Mouse (Mus musculus): ENCODE measurements around the gene Adgrl4. TPM values are rescaled to one million over a fixed set of nuclear protein-coding genes. Genes with fewer than 3 reads are reported as not detected.

The Adgrl4 gene
- polyA plus RNA-seq, 1 experiment = not detected

DNA sequence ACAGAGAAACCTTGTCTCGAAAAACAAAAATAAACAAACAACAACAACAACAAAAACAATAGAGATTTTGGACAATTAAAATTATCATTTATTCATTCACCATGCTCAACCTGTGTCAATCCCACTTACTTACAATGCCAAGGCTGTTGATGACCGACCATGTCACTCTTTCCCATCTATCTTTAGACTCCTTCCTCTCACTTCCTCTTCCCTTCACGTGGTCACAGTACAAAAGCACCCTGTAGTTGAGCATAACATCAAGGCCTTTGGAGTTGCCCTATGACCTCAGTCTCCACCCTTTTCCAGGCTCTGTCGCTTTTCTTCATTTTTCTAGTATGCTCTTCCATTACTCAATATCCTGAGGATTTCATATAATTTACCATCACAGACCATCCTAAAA, 120.7 kb downstream of the Adgrl4 start:
- H3K4me3 ChIP-seq (ENCODE audit: insufficient read depth, low read length) = no peak overlapping the region
- TF ChIP-seq CTCF (IDR thresholded peaks at IDR 0.05; ENCODE audit: low read depth, low read length) (no peak), POLR2A (IDR thresholded peaks at IDR 0.05; ENCODE audit: borderline replicate concordance, low read depth, low read length) (no peak)
- H3K4me1 ChIP-seq (ENCODE audit: control insufficient read depth, insufficient read depth, low read length) = no peaks in the 10 kb centered on the region
- H3K27ac ChIP-seq (ENCODE audit: insufficient read depth, low read depth, low read length) = no peak overlapping the region

DNA sequence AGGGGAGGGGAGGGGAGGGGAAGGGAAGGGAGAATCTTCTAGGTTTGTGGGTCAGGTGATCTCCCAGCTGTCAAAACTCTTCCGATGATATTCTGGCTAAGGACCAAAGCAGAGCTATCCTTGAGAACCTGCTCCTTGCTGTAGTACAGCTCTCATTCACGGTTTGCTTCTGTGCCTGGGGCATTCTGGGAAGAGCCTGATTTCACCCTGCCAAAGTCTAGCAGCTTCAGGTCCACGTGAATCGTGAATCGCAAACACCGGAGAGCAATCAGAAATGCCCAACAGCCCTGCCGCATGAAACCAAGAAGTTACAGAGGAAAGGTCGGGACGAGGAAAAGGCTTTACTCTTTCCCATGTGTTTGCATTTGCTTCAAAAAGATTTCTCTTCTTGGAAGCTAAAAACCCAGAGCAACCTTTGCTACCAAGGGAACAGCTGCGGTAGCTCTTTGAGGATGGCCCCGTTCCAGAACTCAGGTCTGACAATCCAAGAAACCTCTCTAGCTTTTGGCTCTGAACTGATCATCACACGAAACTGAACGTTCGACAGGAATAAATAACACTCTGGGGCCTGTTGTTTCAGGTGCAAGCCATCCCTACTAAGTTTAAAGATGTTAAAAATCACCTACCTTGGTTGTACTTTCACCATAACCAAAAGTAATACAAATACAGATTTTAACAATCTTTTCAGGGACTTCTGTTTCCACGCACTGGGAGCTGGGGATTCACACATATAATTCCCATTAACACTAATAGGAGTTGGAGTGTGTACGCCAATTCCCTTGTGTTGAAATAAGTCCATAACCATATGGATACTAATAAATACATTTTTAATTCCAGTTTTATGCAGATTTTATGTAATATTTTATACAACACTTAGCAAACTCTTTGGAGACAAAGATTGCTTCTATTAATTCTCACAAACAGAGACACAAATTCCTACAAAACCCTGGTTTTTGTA, 128.3 kb downstream of the Adgrl4 start:
- Histone ChIP-seq H3K4me3 (ENCODE audit: insufficient read depth, low read length) (no peak overlapping the region), H3K4me1 (ENCODE audit: control insufficient read depth, insufficient read depth, low read length) (no peaks in the 10 kb centered on the region), H3K27ac (ENCODE audit: insufficient read depth, low read depth, low read length) (no peak overlapping the region)
- TF ChIP-seq CTCF (IDR thresholded peaks at IDR 0.05; ENCODE audit: low read depth, low read length) (no peak), POLR2A (IDR thresholded peaks at IDR 0.05; ENCODE audit: borderline replicate concordance, low read depth, low read length) (no peak)

DNA sequence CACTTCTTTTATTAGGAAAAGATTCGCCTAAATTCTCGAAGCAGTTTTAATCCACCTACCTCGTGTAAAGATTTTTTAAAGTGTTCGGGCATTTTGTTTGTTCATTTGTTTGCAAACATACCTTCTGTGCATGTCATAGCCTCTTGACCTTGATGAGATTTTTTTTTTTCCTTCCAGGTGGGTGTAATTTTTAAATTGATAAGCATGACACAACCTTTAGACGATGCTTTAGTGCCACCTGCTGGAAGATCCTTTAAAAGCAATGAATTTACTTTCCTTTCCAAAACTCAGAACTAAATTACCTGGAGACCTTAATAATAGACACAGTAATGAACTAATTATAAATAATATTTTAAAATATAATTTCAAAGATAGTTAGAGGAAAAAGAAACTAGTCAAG, 128.9 kb downstream of the Adgrl4 start:
- H3K4me3 ChIP-seq (ENCODE audit: insufficient read depth, low read length) = no peak overlapping the region
- H3K27ac ChIP-seq (ENCODE audit: insufficient read depth, low read depth, low read length) = no peak overlapping the region
- TF ChIP-seq CTCF (IDR thresholded peaks at IDR 0.05; ENCODE audit: low read depth, low read length) = no peak
- no peak for TF ChIP-seq POLR2A (IDR thresholded peaks at IDR 0.05; ENCODE audit: borderline replicate concordance, low read depth, low read length)
- no peaks in the 10 kb centered on the region for H3K4me1 ChIP-seq (ENCODE audit: control insufficient read depth, insufficient read depth, low read length)

DNA sequence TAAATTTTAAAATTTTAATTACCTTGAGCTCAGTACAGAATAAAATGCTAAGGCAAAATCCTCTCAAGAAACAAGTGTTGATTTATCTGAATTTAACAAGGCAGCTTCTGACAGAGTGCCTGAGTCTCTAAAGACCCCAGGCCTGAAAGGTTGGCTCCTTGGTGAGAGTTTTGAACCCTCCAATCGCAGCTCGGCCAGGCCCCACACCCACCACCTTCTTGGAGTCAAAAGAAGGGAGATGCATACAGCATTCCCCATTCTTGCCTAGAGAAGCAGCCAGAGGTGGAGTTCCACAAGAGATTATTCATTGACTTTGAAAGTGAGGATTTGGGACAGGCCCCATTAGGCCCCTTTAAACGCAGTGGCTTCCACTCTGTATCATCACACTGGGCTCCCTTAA, 129.9 kb downstream of the Adgrl4 start:
- Histone ChIP-seq H3K4me1 (ENCODE audit: control insufficient read depth, insufficient read depth, low read length) (no peaks in the 10 kb centered on the region), H3K27ac (ENCODE audit: insufficient read depth, low read depth, low read length) (no peak overlapping the region), H3K4me3 (ENCODE audit: insufficient read depth, low read length) (no peak overlapping the region)
- TF ChIP-seq CTCF (IDR thresholded peaks at IDR 0.05; ENCODE audit: low read depth, low read length) (no peak), POLR2A (IDR thresholded peaks at IDR 0.05; ENCODE audit: borderline replicate concordance, low read depth, low read length) (no peak)

DNA sequence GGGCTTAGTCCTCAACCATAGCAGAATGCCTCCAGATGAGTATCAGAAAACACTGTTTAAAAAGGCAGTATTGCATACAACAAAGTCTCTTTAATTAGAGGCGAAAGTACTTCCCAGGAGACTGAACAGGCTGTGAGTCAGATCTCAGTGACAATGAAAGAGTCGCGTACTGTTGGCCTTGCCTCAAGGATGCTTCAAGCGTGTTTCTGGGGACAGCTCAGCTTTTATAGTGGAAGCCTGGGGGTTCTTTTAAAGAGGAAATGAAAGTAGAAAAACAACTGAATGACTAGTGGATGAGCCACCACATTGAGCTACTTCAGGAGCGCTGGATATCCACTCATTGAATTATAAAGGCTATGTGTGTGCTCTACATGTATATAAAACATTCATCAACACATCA, 134.4 kb downstream of the Adgrl4 start:
- no peak overlapping the region for H3K27ac ChIP-seq (ENCODE audit: insufficient read depth, low read depth, low read length)
- no peak for TF ChIP-seq POLR2A (IDR thresholded peaks at IDR 0.05; ENCODE audit: borderline replicate concordance, low read depth, low read length)
- no peak for TF ChIP-seq CTCF (IDR thresholded peaks at IDR 0.05; ENCODE audit: low read depth, low read length)
- no peak overlapping the region for H3K4me3 ChIP-seq (ENCODE audit: insufficient read depth, low read length)
- H3K4me1 ChIP-seq (ENCODE audit: control insufficient read depth, insufficient read depth, low read length) = no peaks in the 10 kb centered on the region

DNA sequence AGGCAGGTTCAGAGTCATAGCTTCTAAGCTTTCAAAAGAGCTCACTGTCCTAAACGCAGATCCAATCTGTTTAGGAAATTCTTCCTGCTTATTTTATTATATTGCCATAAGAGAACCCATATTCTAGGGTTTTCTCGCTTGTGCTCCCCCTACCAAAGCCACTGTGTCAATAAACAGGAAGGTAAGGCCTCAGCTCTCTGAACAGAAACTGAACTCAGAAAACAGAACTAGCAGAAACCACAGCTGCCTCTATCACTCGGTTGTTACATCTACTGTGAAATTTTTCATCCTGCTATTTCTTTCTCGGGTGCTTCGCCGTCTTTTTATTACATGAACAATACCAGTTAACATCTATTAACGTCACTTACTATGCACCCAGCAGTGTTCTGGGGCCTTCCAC, 137.6 kb downstream of the Adgrl4 start:
- Histone ChIP-seq H3K4me1 (ENCODE audit: control insufficient read depth, insufficient read depth, low read length) (no peaks in the 10 kb centered on the region), H3K27ac (ENCODE audit: insufficient read depth, low read depth, low read length) (no peak overlapping the region), H3K4me3 (ENCODE audit: insufficient read depth, low read length) (no peak overlapping the region)
- TF ChIP-seq CTCF (IDR thresholded peaks at IDR 0.05; ENCODE audit: low read depth, low read length) (no peak), POLR2A (IDR thresholded peaks at IDR 0.05; ENCODE audit: borderline replicate concordance, low read depth, low read length) (no peak)

DNA sequence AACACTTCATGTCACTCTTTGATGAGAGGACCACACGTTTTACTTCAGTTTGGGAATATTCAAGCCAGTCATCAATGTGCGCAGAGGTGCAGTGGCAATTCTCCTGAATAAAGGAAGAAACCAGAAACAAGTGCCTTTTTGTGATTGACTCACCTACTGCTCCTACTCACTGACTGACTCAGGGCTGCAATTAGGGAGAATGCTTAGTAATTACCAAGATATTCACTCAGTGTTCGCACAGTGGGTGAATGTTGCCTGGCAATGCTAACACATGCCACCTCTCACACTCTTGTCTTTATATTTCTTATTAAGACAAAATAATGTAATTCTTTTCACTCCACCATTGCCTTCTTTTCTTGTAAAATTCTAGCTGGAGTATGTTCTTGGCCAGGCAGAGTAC, 138.5 kb downstream of the Adgrl4 start:
- H3K4me1 ChIP-seq (ENCODE audit: control insufficient read depth, insufficient read depth, low read length) = no peaks in the 10 kb centered on the region
- no peak for TF ChIP-seq POLR2A (IDR thresholded peaks at IDR 0.05; ENCODE audit: borderline replicate concordance, low read depth, low read length)
- TF ChIP-seq CTCF (IDR thresholded peaks at IDR 0.05; ENCODE audit: low read depth, low read length) = no peak
- H3K27ac ChIP-seq (ENCODE audit: insufficient read depth, low read depth, low read length) = no peak overlapping the region
- H3K4me3 ChIP-seq (ENCODE audit: insufficient read depth, low read length) = no peak overlapping the region

DNA sequence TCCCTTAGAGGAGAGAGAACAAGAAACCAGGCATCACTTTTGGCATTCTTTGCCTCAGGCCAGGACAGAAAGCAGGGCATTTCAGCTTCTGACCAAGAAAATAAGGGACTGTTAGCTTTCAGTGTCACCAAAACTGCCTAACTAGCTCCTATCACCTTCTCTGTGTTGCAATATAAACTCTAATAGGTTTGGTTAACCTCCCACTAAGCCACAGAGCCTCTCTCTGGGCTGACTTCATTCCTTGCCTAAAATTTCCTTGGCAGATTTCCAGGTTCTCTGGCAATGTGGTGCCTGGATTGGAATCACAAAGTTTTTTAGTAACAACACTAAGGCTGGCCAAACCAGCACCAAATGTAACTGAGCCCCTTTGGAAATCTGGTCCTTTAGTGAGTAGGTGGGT, 154.2 kb downstream of the Adgrl4 start:
- H3K4me1 ChIP-seq (ENCODE audit: control insufficient read depth, insufficient read depth, low read length) = no peaks in the 10 kb centered on the region
- no peak overlapping the region for H3K4me3 ChIP-seq (ENCODE audit: insufficient read depth, low read length)
- TF ChIP-seq CTCF (IDR thresholded peaks at IDR 0.05; ENCODE audit: low read depth, low read length) (no peak), POLR2A (IDR thresholded peaks at IDR 0.05; ENCODE audit: borderline replicate concordance, low read depth, low read length) (no peak)

More for the DNA sequence above, 154.2 kb downstream of the Adgrl4 start:
- H3K27ac ChIP-seq (ENCODE audit: insufficient read depth, low read depth, low read length) = no peak overlapping the region
